Mouse (Mus musculus): ENCODE data around the gene Tmem38b.

Tmem38b gene

DNA sequence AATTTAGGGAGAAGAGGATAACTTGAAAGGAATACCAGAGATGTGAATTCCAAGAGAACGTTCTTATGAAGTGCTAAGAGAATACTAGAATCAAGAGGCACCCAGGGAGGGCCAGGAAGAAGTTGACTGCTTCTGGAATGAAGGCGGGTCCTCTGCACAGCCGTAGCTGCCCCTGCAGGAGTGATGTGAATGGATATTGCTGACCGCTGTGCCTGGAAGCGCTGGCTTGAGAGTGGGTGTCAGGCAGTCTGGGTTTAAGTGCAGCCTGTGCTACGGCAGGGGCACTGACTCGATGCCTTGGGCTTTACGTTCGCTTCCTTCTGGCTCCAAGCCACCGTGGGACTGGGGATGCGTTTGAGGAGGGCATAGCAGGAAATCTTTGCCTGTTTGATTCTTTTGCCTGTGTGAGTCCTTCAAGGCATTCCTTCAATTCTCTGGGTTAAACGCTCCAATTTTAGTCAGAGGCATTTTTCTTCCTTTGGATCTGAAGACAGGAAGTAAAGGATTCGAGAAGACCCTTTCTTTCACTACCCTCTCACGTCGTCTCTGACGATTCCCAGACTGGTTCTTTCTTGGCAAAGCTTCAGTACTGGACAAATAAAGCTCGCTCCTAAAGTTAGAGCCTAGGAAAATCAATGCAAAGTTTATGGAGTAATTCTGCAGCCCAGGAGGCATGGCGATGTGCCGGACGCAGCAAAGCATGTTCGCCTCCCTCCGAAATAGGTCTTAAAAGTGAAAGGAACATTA is 60.7 kb downstream of the Tmem38b start:
- DNase-seq = no peak

- DNase-seq = no peak
These were observed 69.5 kb downstream of the Tmem38b start for GRCm38 (mm10) chr4:53895335-53895734.

- no peak for DNase-seq
These were observed 70.4 kb downstream of the Tmem38b start for GRCm38 (mm10) chr4:53896150-53896833.

DNA sequence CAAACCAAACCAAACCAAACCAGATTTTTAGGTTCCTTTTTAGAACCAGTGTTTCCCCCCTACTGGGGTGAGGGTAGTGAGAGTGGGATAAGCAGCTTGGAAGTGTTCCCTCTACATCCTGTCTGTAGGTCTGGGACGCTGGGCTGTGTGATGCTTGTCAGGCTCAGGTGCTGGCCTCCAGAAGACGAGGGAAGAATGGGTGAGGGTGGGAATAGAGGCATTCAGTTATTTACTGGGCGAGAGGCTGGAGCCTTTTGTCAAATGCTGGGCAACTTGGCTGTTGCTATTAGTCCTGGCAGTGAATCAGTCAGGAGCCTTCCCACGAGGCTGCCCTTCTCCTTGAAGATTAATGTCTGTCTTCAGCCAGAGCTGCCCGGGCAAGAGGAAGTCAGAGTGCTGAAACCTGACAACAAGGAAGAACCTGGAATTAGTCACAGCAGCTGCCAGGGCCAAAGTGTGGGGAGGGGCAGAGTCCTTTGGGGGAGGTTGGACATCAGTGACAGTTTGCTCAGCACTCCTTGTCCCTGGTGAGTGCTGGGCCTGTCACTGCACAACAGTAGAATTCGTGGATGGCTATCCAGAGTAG is 74.6 kb downstream of the Tmem38b start:
- DNase-seq = no peak

DNA sequence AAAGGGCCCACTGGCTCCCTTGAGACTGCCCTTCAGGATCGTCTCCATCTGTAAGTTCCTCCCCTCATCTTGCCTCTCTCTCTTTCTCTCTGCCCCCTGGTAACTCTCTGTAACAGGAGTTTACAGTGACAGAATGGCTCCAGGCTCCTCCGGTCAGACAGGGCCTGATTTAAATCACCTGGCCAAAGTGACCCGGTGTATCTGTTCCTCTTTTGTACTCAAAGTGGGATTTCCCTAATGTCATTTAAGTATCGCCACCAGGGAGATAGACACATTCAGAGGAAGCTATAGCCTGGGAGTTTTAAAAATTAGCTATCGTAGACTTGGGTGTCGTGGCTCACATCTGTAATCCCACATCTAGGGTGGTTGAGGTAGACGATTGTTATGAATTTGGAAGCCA is 78.5 kb downstream of the Tmem38b start:
- DNase-seq = no peak

DNA sequence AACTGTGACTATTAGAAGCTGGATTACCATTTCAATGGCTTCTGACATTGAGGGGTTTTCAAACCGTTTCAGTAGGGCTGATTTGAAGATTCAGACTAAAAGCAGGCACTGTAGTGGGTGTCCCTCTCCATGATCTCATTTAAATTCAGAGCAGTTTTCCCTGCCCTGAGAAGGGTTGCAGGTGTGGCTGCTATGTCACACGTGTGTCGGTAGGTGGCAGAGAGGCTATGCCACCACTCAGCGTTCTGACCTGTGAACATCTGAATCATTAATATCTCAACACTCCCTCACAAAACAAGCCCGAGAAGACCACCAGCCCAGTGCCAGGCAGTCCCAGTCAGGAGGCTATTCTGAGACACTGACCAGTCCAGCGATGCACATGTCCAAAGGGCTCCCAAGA is 79.7 kb downstream of the Tmem38b start:
- DNase-seq = no peak

- no peak for DNase-seq
These were observed 81.2 kb downstream of the Tmem38b start for GRCm38 (mm10) chr4:53907071-53907470.
